In the genomic region with DNA sequence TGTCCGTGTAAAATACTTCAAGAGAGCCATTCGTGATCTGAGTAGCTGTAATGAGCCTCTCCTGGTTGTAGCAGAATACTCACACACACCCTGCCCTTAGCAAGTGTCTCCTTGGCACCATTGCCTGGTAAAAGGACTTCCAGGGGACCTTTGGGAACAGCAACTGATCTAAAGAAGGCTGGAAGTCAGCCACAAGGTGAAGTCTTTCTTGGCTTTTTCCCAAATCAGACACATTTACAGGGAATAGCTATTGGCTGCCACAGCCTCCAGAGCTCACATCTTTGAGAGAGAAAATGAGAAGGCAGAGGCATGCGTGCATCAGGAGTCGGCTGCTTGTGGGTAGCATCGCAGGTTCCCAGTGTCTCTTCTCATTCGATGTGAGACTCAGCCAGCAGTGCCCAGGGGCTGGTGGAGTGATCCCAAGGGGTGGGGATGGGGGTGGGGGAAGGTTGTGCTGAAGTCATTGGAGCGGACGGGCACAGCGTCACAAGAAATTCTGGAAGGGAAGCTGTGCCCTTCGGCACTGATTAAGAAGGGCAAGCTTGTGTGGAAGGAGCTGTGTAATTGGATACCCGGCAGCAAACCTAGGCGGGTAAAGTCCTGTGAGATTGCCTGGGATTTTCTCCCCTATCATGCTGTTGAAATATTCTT, we compare ENCODE assay signal across 12 mouse cellular contexts.
A peak's percentile ranks its signal among the peaks of the same experiment; 100 is the strongest.
DNase-seq lines count a peak whose midpoint lies in the region; ATAC-seq and TF ChIP-seq lines count a peak whose summit lies in the region.
"Had no signal": no experiment of that assay in that cellular context is flagged by ENCODE, and none has a peak within 500 bp of the region (broad histone marks: within the 10 kb centered on the region; RNA-seq: fewer than 3 reads in every experiment).

No protein-coding gene starts in this region.

- H3K27ac ChIP-seq in lung, embryonic 14.5 days (ENCODE audit: low read depth) = no peak overlapping the region
- H3K27ac ChIP-seq in heart, embryonic 16.5 days (ENCODE audit: low read length) = no peak overlapping the region
- H3K27ac ChIP-seq in liver, postnatal 0 days (ENCODE audit: low read depth) = no peak overlapping the region
- H3K27ac ChIP-seq: macrophage had no signal

- WGBS in lung, embryonic 14.5 days = 29% methylated on average over 12 of the region's 12 CpGs
- WGBS in heart, embryonic 16.5 days = 44% methylated on average over 12 of the region's 12 CpGs
- WGBS in liver, postnatal 0 days (ENCODE audit: insufficient replicate concordance) = 66% methylated on average over 12 of the region's 12 CpGs

- no peaks in the 10 kb centered on the region for H3K9me3 ChIP-seq in lung, embryonic 14.5 days (ENCODE audit: low read depth, low read length)
- no peaks in the 10 kb centered on the region for H3K9me3 ChIP-seq in heart, embryonic 16.5 days (replicated peaks; ENCODE audit: control insufficient read depth, low read length)
- no peaks in the 10 kb centered on the region for H3K9me3 ChIP-seq in liver, postnatal 0 days (ENCODE audit: low read length)

- DNase-seq in embryo, embryonic 10 days (ENCODE audit: low spot score) = peak; percentile 38
- DNase-seq in embryo, embryonic 9.5 days (ENCODE audit: extremely low spot score) = no peak
- no peak for DNase-seq in lung, embryonic 14.5 days
- no peak for DNase-seq in lung, postnatal 36 days
- no peak for DNase-seq in liver, postnatal 0 days
- no peak for DNase-seq in right cerebral cortex, postnatal 4 days
- DNase-seq: cerebellum, adult 9-11 months; right cerebral cortex, adult 18-20 months; thymus, adult 18-20 months had no signal

- no peaks in the 10 kb centered on the region for H3K79me2 ChIP-seq in myocyte (ENCODE audit: control insufficient read depth, insufficient read depth)

- no peak overlapping the region for H3K9ac ChIP-seq in lung, embryonic 14.5 days
- no peak overlapping the region for H3K9ac ChIP-seq in heart, embryonic 16.5 days (ENCODE audit: low read length)
- H3K9ac ChIP-seq in liver, postnatal 0 days (replicated peaks) = no peak overlapping the region

- TF ChIP-seq POLR2A in myocyte (IDR thresholded peaks at IDR 0.05; ENCODE audit: insufficient read length, low read depth) = no peak

- no peak for TF ChIP-seq CTCF in lung, embryonic 14.5 days (IDR thresholded peaks at IDR 0.05; ENCODE audit: low read depth)
- TF ChIP-seq CTCF in liver, postnatal 0 days (IDR thresholded peaks at IDR 0.05; ENCODE audit: low read depth) = no peak

- peak overlapping the region; percentile 36; the same call in 1 of the 2 replicates for H3K4me2 ChIP-seq in lung, embryonic 14.5 days
- 0 out of 2 replicates have a peak overlapping the region, but pooled peaks have one; percentile 1 for H3K4me2 ChIP-seq in heart, embryonic 16.5 days (ENCODE audit: low read depth, low read length)
- H3K4me2 ChIP-seq in myocyte (ENCODE audit: low read depth) = peak overlapping the region; percentile 62
- no peak overlapping the region for H3K4me2 ChIP-seq in liver, postnatal 0 days (ENCODE audit: low read depth, low read length)

- no peaks in the 10 kb centered on the region for H3K27me3 ChIP-seq in lung, embryonic 14.5 days (ENCODE audit: insufficient read depth, low read length)
- H3K27me3 ChIP-seq in heart, embryonic 16.5 days (ENCODE audit: control insufficient read depth, insufficient read depth, low read length) = no peaks in the 10 kb centered on the region
- H3K27me3 ChIP-seq in myocyte (ENCODE audit: control insufficient read depth, insufficient read depth, insufficient read length) = no peaks in the 10 kb centered on the region
- no peaks in the 10 kb centered on the region for H3K27me3 ChIP-seq in liver, postnatal 0 days (ENCODE audit: insufficient read depth, low read length)

- no peak overlapping the region for H3K4me3 ChIP-seq in lung, embryonic 14.5 days (ENCODE audit: low read depth, low read length)
- H3K4me3 ChIP-seq in heart, embryonic 16.5 days (ENCODE audit: low read length) = no peak overlapping the region
- no peak overlapping the region for H3K4me3 ChIP-seq in myocyte
- no peak overlapping the region for H3K4me3 ChIP-seq in liver, postnatal 0 days (ENCODE audit: low read depth, low read length)

- no peak for TF ChIP-seq EP300 in liver, postnatal 0 days (IDR thresholded peaks at IDR 0.05; ENCODE audit: low read depth)

- ATAC-seq in lung, embryonic 14.5 days (ENCODE audit: insufficient read depth) = 0 out of 2 replicates have a peak, but pooled peaks have one; percentile 24
- peak; percentile 14; the same call in 1 of the 2 replicates for ATAC-seq in heart, embryonic 16.5 days (replicated peaks; ENCODE audit: extremely low read depth, insufficient read depth, low FRiP score)
- ATAC-seq in liver, postnatal 0 days = no peak

- H3K36me3 ChIP-seq in lung, embryonic 14.5 days (ENCODE audit: insufficient read depth) = no peaks in the 10 kb centered on the region
- H3K36me3 ChIP-seq in heart, embryonic 16.5 days (ENCODE audit: control insufficient read depth, insufficient read depth) = no peaks in the 10 kb centered on the region
- no peaks in the 10 kb centered on the region for H3K36me3 ChIP-seq in myocyte (ENCODE audit: control insufficient read depth, insufficient read depth)
- H3K36me3 ChIP-seq in liver, postnatal 0 days (replicated peaks; ENCODE audit: insufficient read depth, low read length) = no peaks in the 10 kb centered on the region

- H3K4me1 ChIP-seq in lung, embryonic 14.5 days (ENCODE audit: insufficient read depth) = peaks cover 4% of the 10 kb centered on the region; the same call in 1 of the 2 replicates
- 0 out of 2 replicates have a peak, but pooled peaks cover 4% of the 10 kb centered on the region for H3K4me1 ChIP-seq in heart, embryonic 16.5 days (ENCODE audit: control insufficient read depth, insufficient read depth, low read length)
- 0 out of 2 replicates have a peak, but pooled peaks cover 2% of the 10 kb centered on the region for H3K4me1 ChIP-seq in liver, postnatal 0 days (ENCODE audit: insufficient read depth)

- H3ac ChIP-seq in myocyte (ENCODE audit: control insufficient read depth, insufficient read length) = no peak overlapping the region

TF ChIP-seq in myocyte, 11 proteins besides CTCF, POLR2A, EP300 and RAD21:
- TF ChIP-seq TCF3 (IDR thresholded peaks at IDR 0.05; ENCODE audit: insufficient read length, low read depth) (no peak), MAX (IDR thresholded peaks at IDR 0.05; ENCODE audit: low read depth) (no peak), USF1 (IDR thresholded peaks at IDR 0.05; ENCODE audit: low read depth) (no peak), CEBPB (IDR thresholded peaks at IDR 0.05; ENCODE audit: insufficient read depth, poor library complexity, severe bottlenecking) (no peak), POLR2AphosphoS2 (IDR thresholded peaks at IDR 0.05; ENCODE audit: insufficient read length, low read depth) (no peak), TCF12 (IDR thresholded peaks at IDR 0.05; ENCODE audit: insufficient read depth, poor library complexity, severe bottlenecking) (no peak), REST (IDR thresholded peaks at IDR 0.05; ENCODE audit: insufficient read depth, insufficient read length) (no peak), SRF (IDR thresholded peaks at IDR 0.05; ENCODE audit: control insufficient read depth, insufficient read length, low read depth) (no peak)
TF ChIP-seq in myocyte: peak in this region for 0.
